Mouse (Mus musculus): ENCODE measurements around the gene Ptn.

DNA sequence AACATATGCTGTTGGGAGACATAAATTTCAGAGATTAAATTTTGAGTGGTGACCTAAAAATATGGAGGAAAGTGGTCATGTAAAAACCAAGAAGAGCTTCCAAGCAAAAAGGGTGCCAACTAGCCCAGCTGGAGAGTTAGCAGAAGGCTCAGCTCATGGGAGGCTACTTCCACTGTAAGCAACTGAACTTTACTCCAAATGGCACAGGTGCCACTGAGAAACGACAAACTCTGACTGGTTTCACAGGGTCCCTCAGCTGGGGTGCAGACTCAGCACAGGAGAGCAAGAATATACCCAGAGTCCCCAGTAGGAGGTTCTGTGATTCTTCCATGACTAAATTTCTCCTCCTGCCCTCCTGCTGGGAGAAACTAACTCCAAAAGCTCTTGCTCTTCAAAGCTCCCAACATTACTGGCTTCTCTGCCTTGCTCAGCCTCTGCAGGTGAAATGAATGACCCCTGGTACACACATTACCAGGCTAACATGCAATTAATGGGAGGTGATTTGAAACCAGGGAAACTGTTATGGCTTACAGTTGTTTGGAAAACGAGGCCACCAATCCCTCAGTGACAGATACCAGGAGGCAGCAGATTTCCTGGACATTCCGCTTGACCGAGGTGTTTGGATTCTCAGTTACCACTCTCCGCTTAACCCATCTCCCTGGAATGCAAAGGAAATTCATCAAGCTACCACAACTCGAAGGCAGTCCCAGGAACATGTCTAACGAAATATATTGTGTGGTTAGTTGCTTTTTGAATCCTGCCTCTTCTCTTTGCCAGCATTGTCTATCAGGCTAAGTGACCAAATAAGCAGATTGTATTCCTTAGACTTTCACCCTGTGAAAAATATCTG is 2.9 kb upstream of the Ptn start:
- TF ChIP-seq POLR2A (IDR thresholded peaks at IDR 0.05; ENCODE audit: borderline replicate concordance, low read depth, low read length) (no peak), CTCF (IDR thresholded peaks at IDR 0.05; ENCODE audit: low read depth, low read length) (no peak)

Measured in bone marrow macrophage, adult 2 months (primary cell).